Mouse (Mus musculus): ENCODE results near the gene Anxa2.

DNA sequence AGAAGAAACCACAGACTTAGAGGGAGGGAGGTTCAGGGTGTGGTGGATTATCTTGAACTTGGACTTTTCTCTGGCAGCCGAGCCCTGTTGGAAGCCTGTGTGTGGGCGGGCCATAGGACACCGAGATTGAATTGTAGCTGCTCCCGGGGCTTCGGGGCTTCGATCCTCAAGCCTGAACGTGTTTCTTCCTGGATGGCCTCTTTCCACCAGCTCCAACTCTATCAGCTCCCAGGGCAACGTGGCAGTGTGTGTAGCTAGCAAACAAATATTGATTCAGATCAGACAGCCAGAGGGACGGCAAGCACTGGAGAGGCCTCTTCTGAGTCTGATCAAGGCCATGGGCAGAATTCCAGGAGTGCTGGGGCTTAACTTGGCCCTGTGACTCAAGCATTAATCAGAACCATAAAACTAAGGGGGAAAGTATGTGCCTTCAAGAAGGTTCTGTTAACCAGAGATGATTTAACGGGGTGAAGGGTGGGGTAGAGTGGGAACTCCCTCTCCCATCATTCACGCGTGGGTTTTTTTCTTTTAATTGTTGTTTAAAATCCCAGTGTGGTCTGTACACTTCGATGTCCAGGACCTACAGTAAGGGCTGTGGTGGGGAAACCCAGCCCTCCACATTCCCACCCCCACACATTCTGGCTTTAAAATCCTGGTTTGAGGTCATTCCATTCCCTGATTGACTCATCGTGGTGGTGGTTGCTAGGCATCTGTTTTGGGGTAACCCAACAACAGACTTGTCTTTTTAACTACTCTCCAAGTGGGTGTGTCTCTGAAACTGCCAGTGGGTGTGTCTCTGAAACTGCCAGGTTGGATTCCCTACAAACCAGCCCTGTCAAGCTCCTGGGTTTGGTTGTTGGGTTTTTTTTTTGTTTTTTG is 4.6 kb downstream of the Anxa2 start:
- TF ChIP-seq CTCF (IDR thresholded peaks at IDR 0.05; ENCODE audit: extremely low read depth, insufficient read depth, low read length): no peak
- TF ChIP-seq POLR2A (IDR thresholded peaks at IDR 0.05; ENCODE audit: extremely low read depth, insufficient read depth, low read length): no peak
